Mouse (Mus musculus) adrenal gland, adult 8-10 months (tissue): ENCODE results near the gene Stox2. TPM values are rescaled to one million over a fixed set of nuclear protein-coding genes. Genes with fewer than 3 reads are reported as not detected.
"Not testable (repeated sequence)": the region's sequence is repeated elsewhere in the genome, so short reads cannot be mapped to it uniquely, and the experiment has no call there.

Experiments used
- DNase-seq: peaks from one replicate; pipeline ENCODE4 v3.0.0; 2022
- total RNA-seq, 4 experiments: library from RNA; stranded (reverse); gene quantifications; 2 replicates each; pipeline ENCODE4 v1.2.4; 2022

Stox2 gene
- total RNA-seq = 10 to 100 TPM in 3 of 4 experiments, 1 to 10 TPM in 1; 9.6 to 13.5 (median 12.3) TPM

GRCm38 (mm10) chr8:47446312-47447046 is at the start of gene Stox2:
TSS of gene Stox2 (minus strand) at chr8:47446362.
- no peak for DNase-seq

DNA sequence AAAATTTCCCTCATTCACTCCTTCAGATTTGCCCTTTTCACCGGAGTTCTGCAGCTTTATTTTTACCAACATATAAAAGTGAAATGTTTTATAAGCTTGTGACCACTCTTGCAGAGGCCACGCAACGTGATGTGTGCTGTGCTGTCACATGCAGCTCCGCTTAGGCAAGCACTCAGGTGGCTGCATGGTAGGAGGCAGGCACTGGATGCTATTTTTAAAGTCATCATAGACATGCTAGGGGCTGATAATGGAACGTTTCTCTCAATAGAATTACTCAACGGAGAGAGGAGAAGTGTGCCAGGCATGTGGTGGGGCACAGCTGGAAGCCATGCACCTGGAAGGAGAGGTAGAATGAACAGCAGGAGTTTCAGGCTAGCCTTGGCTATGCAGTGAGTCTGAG is 49.3 kb upstream of the Stox2 start:
- DNase-seq = no peak

- no peak for DNase-seq
Measured at GRCm38 (mm10) chr8:47494602-47495153, 48.5 kb upstream of the Stox2 start.

- no peak for DNase-seq
Measured at GRCm38 (mm10) chr8:47493106-47493505, 46.9 kb upstream of the Stox2 start.

DNA sequence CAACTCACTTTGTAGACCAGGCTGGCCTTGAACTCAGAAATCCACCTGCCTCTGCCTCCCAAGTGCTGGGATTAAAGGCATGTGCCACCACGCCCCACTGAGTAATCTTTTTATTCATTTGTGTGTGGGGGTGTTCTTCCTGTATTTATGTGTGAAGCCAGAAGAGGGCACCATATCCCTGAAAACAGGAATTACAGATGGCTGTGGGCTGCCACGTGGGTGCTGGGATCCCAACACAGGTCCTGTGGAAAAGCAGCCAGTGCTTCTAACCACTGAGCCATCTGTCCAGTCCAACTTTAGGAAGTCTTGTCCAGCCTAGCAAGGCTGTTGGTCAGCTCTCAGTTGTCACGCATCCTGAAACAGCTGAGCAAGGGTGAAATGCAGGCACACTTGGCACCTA is 41.1 kb upstream of the Stox2 start:
- no peak for DNase-seq

DNA sequence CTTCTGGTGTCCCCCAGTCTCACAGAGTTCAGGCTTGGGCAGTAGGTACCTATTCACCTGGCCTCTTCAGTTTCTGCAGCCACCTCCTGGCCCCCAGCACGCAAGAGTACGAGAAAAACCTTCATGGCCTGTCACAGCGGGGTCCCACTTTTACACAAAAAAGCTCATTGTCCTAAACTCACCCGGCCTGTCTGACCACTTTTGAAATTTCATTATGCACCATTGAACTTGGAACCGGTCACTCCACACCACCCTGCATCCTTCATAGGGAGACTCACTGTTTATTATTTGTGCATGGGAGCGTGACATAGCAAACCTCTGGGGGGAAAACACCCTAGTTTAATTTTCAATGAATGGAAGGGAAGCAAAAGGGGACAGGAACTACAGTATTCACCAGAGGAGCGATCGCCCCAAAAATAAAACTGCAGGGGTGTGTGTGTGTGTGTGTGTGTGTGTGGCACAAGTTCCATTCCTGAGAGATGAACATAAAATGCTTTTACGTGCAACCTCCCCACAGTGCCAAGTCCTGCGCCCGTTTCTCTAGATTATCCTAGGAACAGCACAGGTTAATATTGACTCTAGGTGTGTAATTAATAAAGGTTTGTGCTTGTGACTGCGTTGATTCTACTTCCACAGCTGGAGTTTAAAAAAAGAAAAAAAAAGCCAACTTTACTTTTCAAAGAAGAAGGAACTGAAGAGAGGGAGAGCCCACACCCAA is 36.4 kb upstream of the Stox2 start:
- DNase-seq = no peak

DNA sequence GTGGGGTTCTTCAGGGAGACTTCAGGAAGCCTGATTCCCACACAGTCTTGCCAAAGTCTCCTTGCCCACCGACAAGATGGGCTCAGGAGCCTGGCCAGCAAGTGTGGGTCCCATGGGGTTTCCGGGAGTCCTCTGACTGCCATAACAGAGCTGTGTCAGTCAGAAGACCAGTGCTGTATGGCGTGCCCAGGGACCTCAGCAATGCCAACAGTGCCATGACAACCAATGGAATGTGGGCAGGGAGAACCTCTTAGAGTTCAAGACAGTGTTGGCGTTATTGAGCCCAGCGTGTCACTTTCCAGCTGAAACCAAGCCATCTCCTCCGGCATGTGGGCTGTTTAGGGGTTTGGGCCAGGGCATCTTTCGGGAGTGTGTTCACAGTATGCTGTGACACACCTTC is 33.9 kb upstream of the Stox2 start:
- DNase-seq = no peak

DNA sequence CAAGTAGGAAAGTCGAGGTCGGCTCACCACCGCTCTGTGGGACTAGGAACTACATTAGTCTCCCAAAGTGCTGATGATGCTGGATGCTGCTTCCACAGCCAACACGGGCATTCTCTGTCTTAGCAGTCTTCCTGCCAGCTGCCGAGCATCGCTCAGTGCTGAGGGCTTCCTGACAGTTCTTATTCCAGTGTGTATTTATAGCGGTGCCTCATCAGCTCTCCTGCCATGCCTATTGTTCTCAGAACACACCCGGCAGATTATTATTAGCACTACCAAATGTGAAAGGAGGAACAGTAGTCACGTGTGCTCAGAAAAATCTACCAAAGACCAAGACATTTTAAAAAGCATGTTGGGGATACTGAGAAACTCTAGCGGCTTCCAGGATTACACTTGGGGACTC is 15.5 kb upstream of the Stox2 start:
- DNase-seq = peak; percentile 15

DNA sequence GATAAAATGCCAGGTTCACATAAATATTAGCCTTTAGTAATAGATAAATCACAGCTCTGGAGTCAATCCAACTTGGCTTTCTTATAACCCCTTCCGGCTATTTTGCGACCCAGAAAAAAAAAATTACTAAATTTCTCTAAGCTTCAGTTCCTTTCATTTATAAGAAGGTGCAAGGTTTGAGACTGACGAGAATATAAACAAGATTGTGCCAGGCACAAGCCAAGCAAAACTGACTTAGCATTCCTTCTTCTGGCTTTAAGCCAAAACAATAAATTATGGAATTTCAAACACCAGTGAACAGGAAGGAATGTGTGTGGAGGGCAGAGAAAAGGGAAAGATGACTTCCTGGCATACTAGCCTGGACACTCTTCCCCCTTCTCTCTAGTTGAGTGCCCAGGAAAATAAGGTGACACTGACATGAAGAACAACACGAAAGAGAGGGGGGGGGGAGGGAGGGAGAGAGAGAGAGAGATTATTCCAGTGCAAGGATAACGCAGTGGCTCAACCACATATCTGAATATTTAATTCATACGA is 13.1 kb upstream of the Stox2 start:
- no peak for DNase-seq

GRCm38 (mm10) chr8:47458591-47458990 is 12.4 kb upstream of the Stox2 start:
- no peak for DNase-seq

GRCm38 (mm10) chr8:47449211-47449610 is 3.0 kb upstream of the Stox2 start:
- not testable (repeated sequence) for DNase-seq

DNA sequence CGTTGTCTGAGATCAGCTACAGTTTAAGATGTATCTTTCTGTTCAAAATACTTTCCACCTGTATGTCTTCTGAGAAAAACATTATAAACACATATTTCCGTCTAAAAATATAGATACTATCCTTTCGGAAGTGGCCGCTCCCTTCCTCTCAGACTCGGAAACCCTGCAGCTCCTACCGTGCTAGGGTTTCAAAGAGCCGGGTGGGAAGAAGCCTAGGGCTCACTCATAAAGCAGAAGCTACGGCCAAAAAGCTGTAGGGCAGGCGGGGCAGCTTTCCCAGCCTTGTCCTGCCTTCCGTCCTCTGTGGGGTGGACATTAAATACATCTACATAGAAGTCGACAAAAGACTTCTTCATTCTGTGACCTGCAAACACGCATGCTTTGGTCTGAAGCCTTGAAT is 6.9 kb downstream of the Stox2 start:
- no peak for DNase-seq

DNA sequence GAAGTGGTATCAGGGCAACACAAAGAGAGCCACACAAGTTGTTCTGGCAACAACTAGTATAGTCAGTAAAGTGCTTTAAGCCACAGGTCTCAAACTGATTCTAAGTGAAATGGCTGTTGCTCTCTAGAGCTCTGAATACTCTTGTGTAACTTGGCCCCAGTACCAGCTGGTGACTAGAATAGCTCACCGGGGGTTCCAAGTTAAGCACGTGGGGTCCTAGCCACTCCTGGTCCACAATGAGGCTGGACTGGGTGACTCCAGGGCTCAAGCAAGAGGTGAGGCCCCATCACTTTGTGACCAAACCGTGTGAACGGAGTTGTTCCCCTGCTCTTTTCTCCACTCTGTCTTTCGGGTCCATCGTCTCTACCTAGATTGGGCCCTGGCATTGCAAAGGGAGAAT is 8.2 kb downstream of the Stox2 start:
- DNase-seq = no peak

- DNase-seq = no peak
Measured at GRCm38 (mm10) chr8:47435861-47436260, 10.3 kb downstream of the Stox2 start.

- DNase-seq = no peak
Measured at GRCm38 (mm10) chr8:47435412-47435811, 10.8 kb downstream of the Stox2 start.

DNA sequence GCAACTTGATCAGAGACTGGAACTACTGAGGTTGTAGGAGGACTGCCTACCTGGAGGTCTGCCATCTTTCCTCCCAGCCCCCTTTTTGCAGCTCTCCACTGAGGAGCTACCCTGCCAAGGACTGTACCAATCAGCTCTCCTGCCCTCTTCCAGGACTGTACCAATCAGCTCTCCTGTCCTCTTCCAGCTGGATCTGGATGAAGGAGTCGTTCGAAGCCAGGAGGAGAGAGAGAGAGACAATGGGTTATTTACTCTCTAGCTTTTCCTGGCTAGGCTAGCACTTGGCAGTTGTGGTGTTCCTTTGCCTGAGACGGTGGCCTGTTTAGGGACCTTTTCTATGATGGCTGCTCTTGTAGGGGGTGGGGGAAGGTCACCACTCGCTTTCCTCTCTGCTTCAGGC is 14.9 kb downstream of the Stox2 start:
- DNase-seq = no peak

- DNase-seq = not testable (repeated sequence)
Measured at GRCm38 (mm10) chr8:47414258-47414525, 32.0 kb downstream of the Stox2 start.

- DNase-seq = peak; percentile 27
Measured at GRCm38 (mm10) chr8:47413524-47414257, 32.5 kb downstream of the Stox2 start.

- DNase-seq = no peak
Measured at GRCm38 (mm10) chr8:47412696-47413523, 33.3 kb downstream of the Stox2 start.

DNA sequence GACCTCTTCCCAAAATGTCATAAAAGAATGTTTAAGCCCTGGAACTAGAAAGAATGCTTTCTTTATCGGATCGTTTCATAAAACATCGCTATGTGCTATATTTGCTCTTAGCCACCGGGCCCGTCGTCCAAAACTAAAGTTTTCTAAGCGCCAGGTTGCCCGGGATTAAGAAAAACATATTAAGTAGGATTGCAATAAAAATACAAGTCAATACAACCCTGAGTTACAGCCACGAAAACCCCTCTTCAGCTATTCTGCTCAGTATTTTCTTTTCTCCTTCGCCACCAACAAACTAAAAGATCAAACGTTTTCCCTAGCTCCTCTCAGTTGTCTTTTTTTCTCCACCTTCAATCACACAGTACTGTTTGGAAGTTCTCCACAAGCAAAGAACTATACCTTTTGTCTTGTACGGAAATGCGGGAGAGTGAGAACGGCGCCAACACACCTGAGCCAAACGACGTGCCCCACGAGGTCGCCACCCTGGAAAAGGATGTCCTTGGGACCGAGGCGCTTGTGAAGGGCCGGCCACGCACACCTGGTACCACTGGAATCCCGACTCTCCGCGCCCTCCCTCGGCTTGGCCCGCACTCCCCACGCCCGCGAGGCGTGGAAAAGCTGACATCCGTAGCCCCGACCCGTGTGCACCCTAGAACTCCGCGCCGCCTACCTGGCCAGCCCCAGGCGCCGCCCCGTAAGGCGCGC is 34.0 kb downstream of the Stox2 start:
- no peak for DNase-seq

DNA sequence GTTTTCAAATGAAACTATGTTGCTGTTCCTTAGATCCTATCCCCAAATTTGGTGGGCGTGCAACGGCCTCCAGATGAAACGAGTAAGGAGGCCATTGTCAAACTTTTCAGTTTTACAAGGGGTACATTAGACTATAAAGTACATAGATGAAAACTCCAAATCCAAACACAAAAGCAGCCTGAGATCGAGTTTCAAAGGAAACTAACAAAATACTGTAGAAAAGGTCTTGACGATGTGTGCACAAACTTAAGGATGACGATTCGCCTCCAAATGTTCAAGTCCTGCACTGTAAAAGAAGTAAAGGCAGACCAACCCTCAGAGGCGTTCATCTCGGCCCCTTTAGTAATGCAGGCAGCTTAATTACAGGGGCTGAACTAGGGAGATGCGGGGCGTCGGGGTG is 34.8 kb downstream of the Stox2 start:
- DNase-seq = no peak

DNA sequence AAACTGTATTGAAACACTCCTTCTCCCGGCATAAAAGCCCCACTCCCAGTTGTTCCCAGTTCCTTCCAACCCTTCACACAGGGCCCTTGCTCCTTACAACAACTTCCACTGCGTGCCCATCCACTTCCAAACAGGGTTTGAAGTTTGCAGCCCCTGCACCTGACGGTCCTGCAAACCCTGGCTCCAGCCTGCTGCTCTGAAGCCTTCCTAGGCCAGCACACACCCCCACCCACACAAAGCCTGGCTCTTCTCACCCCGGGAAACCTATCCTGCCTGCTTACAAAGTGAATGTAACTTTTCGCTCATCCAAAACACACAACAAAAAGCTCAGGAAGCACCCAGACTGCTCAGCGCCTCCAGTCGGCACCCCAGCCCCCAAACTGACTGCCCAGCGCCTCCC is 37.1 kb downstream of the Stox2 start:
- DNase-seq = no peak
